Mouse (Mus musculus) bone marrow macrophage, adult 2 months (primary cell): ENCODE data around the gene Defb21.

Experiments used
- CTCF ChIP-seq: IDR thresholded peaks from 2 replicates; pipeline ENCODE4 v1.5.1; 2012; ENCODE audit warnings: low read depth, mild to moderate bottlenecking, low read length, moderate library complexity
- POLR2A ChIP-seq: IDR thresholded peaks from 2 replicates; pipeline ENCODE4 v1.6.1; 2012; ENCODE audit warnings: mild to moderate bottlenecking, low read depth, low read length, borderline replicate concordance

DNA sequence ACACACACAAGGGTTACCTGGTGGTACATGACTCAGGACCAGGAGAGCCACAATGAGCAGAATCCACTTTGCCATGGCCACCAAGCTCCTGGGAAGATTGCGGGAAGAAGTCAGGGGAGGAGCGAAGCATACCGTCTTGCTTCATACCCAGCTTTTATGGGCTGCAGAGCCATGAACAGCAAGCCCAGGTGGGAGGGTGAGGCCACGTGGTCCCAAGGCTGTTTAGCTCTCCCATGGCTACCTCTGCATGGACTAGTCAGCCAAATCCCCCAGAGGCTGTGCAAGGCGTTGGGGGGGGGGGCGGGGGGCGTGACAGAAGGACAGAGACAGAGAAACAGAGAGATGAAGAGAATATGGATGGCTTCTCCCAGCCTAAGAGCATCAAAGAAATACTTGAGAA, 50.4 kb downstream of the Defb21 start, which contains the start of gene Defb25:
- no peak for TF ChIP-seq CTCF
- no peak for TF ChIP-seq POLR2A
